Mouse (Mus musculus) testis, adult 2 months (tissue): ENCODE results near the gene Ntn1. TPM values are rescaled to one million over a fixed set of nuclear protein-coding genes. Genes with fewer than 3 reads are reported as not detected.

ENCODE experiments used
- H3K27ac ChIP-seq: fragments of 200-500 bp; 2 replicates; pipeline ENCODE4 v1.5.1; 2012; ENCODE audit warnings: low read depth, low read length; ENCODE audit not compliant: control insufficient read depth, insufficient read depth
- H3K27me3 ChIP-seq: fragments of 200-500 bp; 2 replicates; pipeline ENCODE4 v1.6.1; 2012; ENCODE audit warnings: mild to moderate bottlenecking, low read length, moderate library complexity; ENCODE audit not compliant: control insufficient read depth, insufficient read depth
- H3K36me3 ChIP-seq: fragments of 200-500 bp; 2 replicates; pipeline ENCODE4 v1.6.1; 2012; ENCODE audit warnings: mild to moderate bottlenecking, low read length; ENCODE audit not compliant: control insufficient read depth, insufficient read depth
- H3K4me1 ChIP-seq: fragments of 200-500 bp; 2 replicates; pipeline ENCODE4 v1.6.1; 2012; ENCODE audit warnings: low read length; ENCODE audit not compliant: control insufficient read depth, insufficient read depth
- H3K4me3 ChIP-seq: fragments of 200-500 bp; 2 replicates; pipeline ENCODE4 v1.5.1; 2012; ENCODE audit warnings: low read depth, mild to moderate bottlenecking, low read length, moderate library complexity, mixed read lengths; ENCODE audit not compliant: control insufficient read depth
- CTCF ChIP-seq: fragments of 200-500 bp; IDR thresholded peaks from 2 replicates; pipeline ENCODE4 v1.5.1; 2012; ENCODE audit warnings: low read depth, mild to moderate bottlenecking, inconsistent platforms, low read length, moderate library complexity; ENCODE audit not compliant: control insufficient read depth, insufficient read depth, insufficient replicate concordance
- POLR2A ChIP-seq: fragments of 200-500 bp; IDR thresholded peaks from 2 replicates; pipeline ENCODE4 v1.6.1; 2012; ENCODE audit warnings: low read depth, mild to moderate bottlenecking, inconsistent platforms, low read length, moderate library complexity; ENCODE audit not compliant: control insufficient read depth
- polyA plus RNA-seq: library from polyadenylated mRNA; depleted of rRNA; stranded (reverse); fragments of >200 nt; gene quantifications from 2 replicates; pipeline ENCODE4 v1.2.3, GENCODE M21; 2012

Ntn1 gene
- polyA plus RNA-seq, 1 experiment = 1.6 TPM

GRCm38 (mm10) chr11:68263100-68263499, 137.5 kb downstream of the Ntn1 start:
- TF ChIP-seq POLR2A (no peak), CTCF (no peak)
- Histone ChIP-seq H3K27ac (no peak overlapping the region), H3K4me1 (no peaks in the 10 kb centered on the region), H3K36me3 (no peaks in the 10 kb centered on the region), H3K27me3 (no peaks in the 10 kb centered on the region), H3K4me3 (no peak overlapping the region)

GRCm38 (mm10) chr11:68261162-68261892, 139.3 kb downstream of the Ntn1 start:
- H3K36me3 ChIP-seq = no peaks in the 10 kb centered on the region
- no peak overlapping the region for H3K27ac ChIP-seq
- H3K27me3 ChIP-seq = no peaks in the 10 kb centered on the region
- no peak overlapping the region for H3K4me3 ChIP-seq
- H3K4me1 ChIP-seq = no peaks in the 10 kb centered on the region
- no peak for TF ChIP-seq CTCF
- TF ChIP-seq POLR2A = no peak

GRCm38 (mm10) chr11:68260399-68260798, 140.2 kb downstream of the Ntn1 start:
- no peak for TF ChIP-seq CTCF
- no peak for TF ChIP-seq POLR2A
- Histone ChIP-seq H3K36me3 (no peaks in the 10 kb centered on the region), H3K27me3 (no peaks in the 10 kb centered on the region), H3K4me3 (no peak overlapping the region), H3K27ac (no peak overlapping the region), H3K4me1 (no peaks in the 10 kb centered on the region)

- TF ChIP-seq POLR2A = no peak
- no peak for TF ChIP-seq CTCF
- Histone ChIP-seq H3K27me3 (no peaks in the 10 kb centered on the region), H3K36me3 (no peaks in the 10 kb centered on the region), H3K27ac (no peak overlapping the region), H3K4me3 (no peak overlapping the region), H3K4me1 (no peaks in the 10 kb centered on the region)
Measured at GRCm38 (mm10) chr11:68258498-68258897, 142.1 kb downstream of the Ntn1 start.

- no peak overlapping the region for H3K27ac ChIP-seq
- H3K36me3 ChIP-seq = no peaks in the 10 kb centered on the region
- H3K27me3 ChIP-seq = no peaks in the 10 kb centered on the region
- no peaks in the 10 kb centered on the region for H3K4me1 ChIP-seq
- no peak overlapping the region for H3K4me3 ChIP-seq
- no peak for TF ChIP-seq CTCF
- TF ChIP-seq POLR2A = no peak
Measured at GRCm38 (mm10) chr11:68253531-68253930, 147.1 kb downstream of the Ntn1 start.

- no peaks in the 10 kb centered on the region for H3K36me3 ChIP-seq
- no peak overlapping the region for H3K27ac ChIP-seq
- no peak for TF ChIP-seq CTCF
- no peak for TF ChIP-seq POLR2A
- no peaks in the 10 kb centered on the region for H3K4me1 ChIP-seq
- H3K27me3 ChIP-seq = no peaks in the 10 kb centered on the region
- H3K4me3 ChIP-seq = no peak overlapping the region
Measured at GRCm38 (mm10) chr11:68250106-68250505, 150.5 kb downstream of the Ntn1 start.

- no peak overlapping the region for H3K27ac ChIP-seq
- TF ChIP-seq CTCF = no peak
- TF ChIP-seq POLR2A = no peak
- no peaks in the 10 kb centered on the region for H3K4me1 ChIP-seq
- no peaks in the 10 kb centered on the region for H3K27me3 ChIP-seq
- no peak overlapping the region for H3K4me3 ChIP-seq
- H3K36me3 ChIP-seq = no peaks in the 10 kb centered on the region
Measured at GRCm38 (mm10) chr11:68247897-68248296, 152.7 kb downstream of the Ntn1 start.

GRCm38 (mm10) chr11:68244992-68245261, 155.7 kb downstream of the Ntn1 start:
- Histone ChIP-seq H3K4me3 (no peak overlapping the region), H3K27ac (no peak overlapping the region), H3K27me3 (no peaks in the 10 kb centered on the region), H3K4me1 (no peaks in the 10 kb centered on the region), H3K36me3 (no peaks in the 10 kb centered on the region)
- TF ChIP-seq CTCF = no peak
- TF ChIP-seq POLR2A = no peak
